Mouse (Mus musculus) heart, embryonic 12.5 days (tissue): ENCODE measurements at regions not wholly inside any gene's neighbourhood (a gene's known extent, or its start where the extent isn't known, plus 50 kb on each side); places are given as distances from the start of the nearest gene placed in this dataset.

Source experiments
- ATAC-seq: fragments of 200-750 bp; cut with Nextera tagmentation; 2 replicates; pipeline ENCODE4 v1.8.0; 2017; ENCODE audit warnings: moderate TSS enrichment, moderate library complexity; ENCODE audit not compliant: insufficient number of reproducible peaks, low FRiP score
- H3K27ac ChIP-seq: fragments of 300-500 bp; sonication (generic); 2 replicates; pipeline ENCODE4 v1.5.1; 2016; ENCODE audit warnings: mild to moderate bottlenecking, moderate library complexity; ENCODE audit not compliant: poor library complexity, severe bottlenecking
- H3K27me3 ChIP-seq: fragments of 300-500 bp; sonication (generic); replicated peaks from 2 replicates; pipeline ENCODE4 v1.6.1; 2016; ENCODE audit warnings: mild to moderate bottlenecking, moderate library complexity
- H3K36me3 ChIP-seq: fragments of 300-500 bp; sonication (generic); 2 replicates; pipeline ENCODE4 v1.6.1; 2016; ENCODE audit warnings: mild to moderate bottlenecking, moderate library complexity
- H3K4me1 ChIP-seq: fragments of 300-500 bp; sonication (generic); replicated peaks from 2 replicates; pipeline ENCODE4 v1.6.1; 2016; ENCODE audit warnings: mild to moderate bottlenecking
- H3K4me2 ChIP-seq: fragments of 300-500 bp; sonication (generic); 2 replicates; pipeline ENCODE4 v1.6.1; 2016; ENCODE audit warnings: mild to moderate bottlenecking, moderate library complexity
- H3K4me3 ChIP-seq: fragments of 300-500 bp; sonication (generic); 2 replicates; pipeline ENCODE4 v1.5.1; 2016; ENCODE audit warnings: mild to moderate bottlenecking
- H3K9ac ChIP-seq: fragments of 300-500 bp; sonication (generic); 2 replicates; pipeline ENCODE4 v1.6.1; 2016; ENCODE audit warnings: mild to moderate bottlenecking, moderate library complexity
- H3K9me3 ChIP-seq: fragments of 300-500 bp; sonication (generic); replicated peaks from 2 replicates; pipeline ENCODE4 v1.6.1; 2016; ENCODE audit warnings: mild to moderate bottlenecking, moderate library complexity
- WGBS: fragments of 180-500 bp; shearing (Covaris S2); methylation state at CpG from one replicate; pipeline ENCODE4 v1.1.7; 2016; 5-methylcytosine and 5-hydroxymethylcytosine counted together

- no peaks in the 10 kb centered on the region for H3K9me3 ChIP-seq
- peaks cover 4% of the 10 kb centered on the region; the same call in 1 of the 2 replicates for H3K4me1 ChIP-seq
- ATAC-seq: no peak
- no peaks in the 10 kb centered on the region for H3K27me3 ChIP-seq
- H3K36me3 ChIP-seq: no peaks in the 10 kb centered on the region
- WGBS: 71% methylated on average over 4 of the region's 4 CpGs
- H3K27ac ChIP-seq: no peak overlapping the region
- H3K4me2 ChIP-seq: no peak overlapping the region
- no peak overlapping the region for H3K9ac ChIP-seq
- H3K4me3 ChIP-seq: no peak overlapping the region
Measured at GRCm38 (mm10) chr1:185893421-185893820, 223.7 kb downstream of the Lyplal1 start.

- WGBS: 29% methylated on average over 9 of the region's 9 CpGs
- Histone ChIP-seq H3K9ac (no peak overlapping the region), H3K27ac (no peak overlapping the region), H3K27me3 (no peaks in the 10 kb centered on the region), H3K36me3 (no peaks in the 10 kb centered on the region), H3K9me3 (peaks cover 11% of the 10 kb centered on the region; the same call in 1 of the 2 replicates), H3K4me2 (no peak overlapping the region), H3K4me3 (no peak overlapping the region), H3K4me1 (peaks cover 13% of the 10 kb centered on the region; the same call in 1 of the 2 replicates)
- ATAC-seq: no peak
Measured at GRCm38 (mm10) chr1:185898475-185898874, 218.6 kb downstream of the Lyplal1 start.

DNA sequence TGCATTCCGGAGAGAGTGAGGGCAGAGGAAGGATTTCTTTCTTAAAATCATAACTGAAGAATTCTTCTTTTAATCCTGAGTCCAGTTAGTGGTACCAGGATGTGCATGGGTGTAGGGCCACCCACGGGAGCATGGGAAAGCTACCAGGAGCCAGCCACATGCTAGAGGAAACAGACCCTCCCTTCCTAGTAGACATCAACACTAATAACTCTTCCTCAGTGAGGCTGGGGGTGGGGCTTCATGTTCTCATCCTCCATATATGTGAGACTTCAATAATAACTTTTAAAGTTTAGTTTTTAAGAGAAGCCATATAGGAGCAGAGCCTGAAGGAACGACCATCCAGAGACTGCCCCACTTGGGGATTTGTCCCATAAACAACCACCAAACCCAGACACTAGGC, 216.8 kb downstream of the Lyplal1 start:
- no peaks in the 10 kb centered on the region for H3K27me3 ChIP-seq
- peak overlapping the region; percentile 7; the same call in 1 of the 2 replicates for H3K4me2 ChIP-seq
- ATAC-seq: no peak
- H3K4me1 ChIP-seq: peaks cover 13% of the 10 kb centered on the region; the same call in 1 of the 2 replicates
- no peak overlapping the region for H3K4me3 ChIP-seq
- no peak overlapping the region for H3K27ac ChIP-seq
- H3K9me3 ChIP-seq: peaks cover 11% of the 10 kb centered on the region; the same call in 1 of the 2 replicates
- no peaks in the 10 kb centered on the region for H3K36me3 ChIP-seq
- no peak overlapping the region for H3K9ac ChIP-seq
- WGBS: 37% methylated on average over 3 of the region's 3 CpGs

GRCm38 (mm10) chr1:185902395-185902794, 214.7 kb downstream of the Lyplal1 start:
- WGBS: 71% methylated on average over 3 of the region's 3 CpGs
- Histone ChIP-seq H3K9ac (no peak overlapping the region), H3K27ac (no peak overlapping the region), H3K27me3 (no peaks in the 10 kb centered on the region), H3K9me3 (peaks cover 11% of the 10 kb centered on the region; the same call in 1 of the 2 replicates), H3K36me3 (no peaks in the 10 kb centered on the region), H3K4me2 (no peak overlapping the region), H3K4me3 (no peak overlapping the region), H3K4me1 (peaks cover 13% of the 10 kb centered on the region; the same call in 1 of the 2 replicates)
- no peak for ATAC-seq

GRCm38 (mm10) chr1:185905666-185906065, 211.4 kb downstream of the Lyplal1 start:
- Histone ChIP-seq H3K27me3 (no peaks in the 10 kb centered on the region), H3K4me2 (no peak overlapping the region), H3K9ac (no peak overlapping the region), H3K4me1 (no peaks in the 10 kb centered on the region), H3K4me3 (no peak overlapping the region), H3K27ac (no peak overlapping the region), H3K9me3 (peaks cover 11% of the 10 kb centered on the region; the same call in 1 of the 2 replicates), H3K36me3 (no peaks in the 10 kb centered on the region)
- ATAC-seq: no peak
- 57% methylated on average over 7 of the region's 7 CpGs for WGBS

DNA sequence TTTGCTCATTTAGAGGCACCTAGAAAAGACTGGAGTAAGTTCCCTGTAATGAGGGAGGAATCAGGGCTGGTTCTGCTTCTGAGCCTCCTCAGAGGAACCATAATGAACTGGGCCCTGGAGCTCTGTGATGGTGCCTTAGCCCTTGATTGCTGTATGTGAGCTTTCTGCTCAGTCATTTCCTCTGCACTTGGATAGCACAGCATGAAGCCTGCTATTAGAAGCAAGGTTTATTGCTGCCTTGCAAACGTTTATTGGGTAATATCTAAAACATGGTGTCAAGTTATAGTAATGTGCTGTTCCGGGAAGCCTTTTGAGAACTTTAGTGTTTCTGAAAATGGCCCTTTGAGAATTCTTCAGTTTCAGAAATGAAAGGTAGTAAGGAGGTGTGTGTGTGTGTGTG, 201.5 kb downstream of the Lyplal1 start:
- Histone ChIP-seq H3K4me1 (no peaks in the 10 kb centered on the region), H3K27ac (no peak overlapping the region), H3K4me3 (no peak overlapping the region), H3K9ac (no peak overlapping the region), H3K27me3 (no peaks in the 10 kb centered on the region), H3K4me2 (no peak overlapping the region), H3K9me3 (no peaks in the 10 kb centered on the region), H3K36me3 (no peaks in the 10 kb centered on the region)
- WGBS: 69% methylated on average over 2 of the region's 2 CpGs
- no peak for ATAC-seq

DNA sequence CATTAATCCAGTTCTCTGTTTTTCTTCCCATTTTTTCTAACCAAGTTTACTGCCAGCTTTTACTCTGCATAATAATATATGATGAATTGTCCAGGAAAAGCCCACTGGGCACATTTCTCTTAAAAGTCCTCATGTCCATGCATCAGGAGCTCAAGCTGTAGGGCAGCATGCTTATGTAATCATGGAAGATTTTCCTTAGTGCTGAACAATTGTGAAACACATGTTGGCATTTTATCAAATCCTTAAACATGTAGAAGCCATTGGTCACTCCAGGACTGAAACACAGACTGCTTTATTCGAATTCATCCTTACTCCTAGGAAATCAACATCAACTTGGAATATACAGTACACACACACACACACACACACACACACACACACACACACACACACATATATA, 198.4 kb downstream of the Lyplal1 start:
- H3K27ac ChIP-seq: no peak overlapping the region
- no peak overlapping the region for H3K4me3 ChIP-seq
- H3K9ac ChIP-seq: no peak overlapping the region
- no peaks in the 10 kb centered on the region for H3K9me3 ChIP-seq
- no peaks in the 10 kb centered on the region for H3K36me3 ChIP-seq
- no peaks in the 10 kb centered on the region for H3K27me3 ChIP-seq
- H3K4me1 ChIP-seq: no peaks in the 10 kb centered on the region
- WGBS: 73% methylated on average over 1 of the region's 1 CpGs
- no peak overlapping the region for H3K4me2 ChIP-seq
- no peak for ATAC-seq

DNA sequence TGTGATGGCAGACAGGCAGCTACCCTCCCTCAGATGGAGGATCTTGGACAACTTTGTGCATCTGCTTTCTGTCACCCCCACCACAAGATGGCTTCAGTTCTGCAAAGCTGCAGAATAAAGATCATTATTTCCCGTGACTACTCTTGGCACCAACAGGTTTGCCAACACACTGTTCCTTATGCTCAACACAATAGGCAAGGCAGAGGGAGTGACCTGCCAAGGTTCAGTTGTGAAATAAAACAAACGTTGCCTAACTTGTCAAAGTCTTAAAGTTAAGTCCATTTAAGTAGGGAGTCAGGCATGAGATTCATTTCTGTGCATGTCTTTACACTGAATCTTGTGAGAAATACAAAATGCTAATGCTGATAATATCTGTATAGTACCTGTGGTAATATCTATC, 193.4 kb downstream of the Lyplal1 start:
- ATAC-seq: no peak
- 72% methylated on average over 2 of the region's 2 CpGs for WGBS
- Histone ChIP-seq H3K4me3 (no peak overlapping the region), H3K4me2 (no peak overlapping the region), H3K27me3 (no peaks in the 10 kb centered on the region), H3K4me1 (peaks cover under 1% of the 10 kb centered on the region; the same call in 1 of the 2 replicates), H3K36me3 (no peaks in the 10 kb centered on the region), H3K9me3 (0 out of 2 replicates have a peak, but pooled peaks cover 2% of the 10 kb centered on the region), H3K27ac (no peak overlapping the region), H3K9ac (no peak overlapping the region)

GRCm38 (mm10) chr1:185929000-185929399, 188.1 kb downstream of the Lyplal1 start:
- H3K9ac ChIP-seq: no peak overlapping the region
- H3K36me3 ChIP-seq: no peaks in the 10 kb centered on the region
- 0 out of 2 replicates have a peak, but pooled peaks cover 2% of the 10 kb centered on the region for H3K9me3 ChIP-seq
- H3K27me3 ChIP-seq: no peaks in the 10 kb centered on the region
- H3K4me3 ChIP-seq: no peak overlapping the region
- H3K27ac ChIP-seq: no peak overlapping the region
- H3K4me2 ChIP-seq: no peak overlapping the region
- no peak for ATAC-seq
- 30% methylated on average over 2 of the region's 2 CpGs for WGBS
- peaks cover 11% of the 10 kb centered on the region for H3K4me1 ChIP-seq

DNA sequence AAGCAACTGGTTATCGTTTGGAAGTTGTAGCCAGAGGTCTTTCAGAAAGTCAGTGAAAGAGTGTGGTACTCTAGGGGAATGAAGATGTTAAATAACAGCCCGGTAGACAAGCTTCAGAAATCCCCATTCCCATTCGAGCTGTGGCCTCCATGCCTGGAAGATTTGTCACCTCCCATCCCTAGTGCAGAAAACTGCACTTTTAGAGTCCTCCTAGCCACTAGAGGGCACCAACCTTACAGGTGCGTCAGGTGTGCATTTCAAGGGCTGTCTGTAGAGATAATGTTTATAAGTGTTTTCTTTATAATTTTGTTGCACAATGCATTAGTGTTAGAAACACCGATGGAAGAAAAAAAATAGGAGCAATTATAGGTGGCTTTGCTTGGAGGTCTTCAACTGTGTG, 187.3 kb downstream of the Lyplal1 start:
- Histone ChIP-seq H3K4me3 (no peak overlapping the region), H3K4me2 (no peak overlapping the region), H3K27ac (no peak overlapping the region), H3K36me3 (no peaks in the 10 kb centered on the region), H3K27me3 (no peaks in the 10 kb centered on the region), H3K9ac (no peak overlapping the region), H3K9me3 (0 out of 2 replicates have a peak, but pooled peaks cover 2% of the 10 kb centered on the region), H3K4me1 (peaks cover 11% of the 10 kb centered on the region)
- WGBS: 50% methylated on average over 5 of the region's 5 CpGs
- ATAC-seq: no peak

GRCm38 (mm10) chr1:185933623-185934022, 183.5 kb downstream of the Lyplal1 start:
- WGBS: 67% methylated on average over 3 of the region's 3 CpGs
- no peak overlapping the region for H3K27ac ChIP-seq
- no peak overlapping the region for H3K4me2 ChIP-seq
- no peak for ATAC-seq
- H3K36me3 ChIP-seq: no peaks in the 10 kb centered on the region
- H3K4me3 ChIP-seq: no peak overlapping the region
- no peaks in the 10 kb centered on the region for H3K9me3 ChIP-seq
- H3K4me1 ChIP-seq: peaks cover 11% of the 10 kb centered on the region
- no peak overlapping the region for H3K9ac ChIP-seq
- no peaks in the 10 kb centered on the region for H3K27me3 ChIP-seq

DNA sequence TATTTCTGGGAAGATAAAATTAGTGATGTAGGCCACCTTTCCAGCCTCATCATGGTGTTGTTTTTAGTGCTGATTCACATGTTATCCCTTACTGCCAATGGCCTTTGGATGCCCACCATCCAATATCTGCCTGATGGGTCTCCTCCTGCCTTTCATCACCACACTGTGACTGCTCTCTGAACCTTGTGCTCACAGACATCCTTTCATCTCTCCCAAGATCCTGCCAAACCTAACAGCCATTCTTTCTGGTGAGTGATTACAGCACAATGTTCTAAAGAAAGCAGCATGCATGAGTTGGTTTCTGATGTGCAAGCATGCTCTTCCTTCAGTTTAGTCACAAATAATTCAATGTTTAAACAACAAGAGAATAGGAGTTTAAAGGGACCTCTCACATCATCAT, 180.1 kb downstream of the Lyplal1 start:
- H3K4me3 ChIP-seq: no peak overlapping the region
- H3K36me3 ChIP-seq: no peaks in the 10 kb centered on the region
- H3K4me1 ChIP-seq: 0 out of 2 replicates have a peak, but pooled peaks cover 4% of the 10 kb centered on the region
- no peaks in the 10 kb centered on the region for H3K9me3 ChIP-seq
- H3K27ac ChIP-seq: no peak overlapping the region
- ATAC-seq: no peak
- no peak overlapping the region for H3K4me2 ChIP-seq
- no peak overlapping the region for H3K9ac ChIP-seq
- H3K27me3 ChIP-seq: no peaks in the 10 kb centered on the region
